Mouse (Mus musculus): ENCODE data around the gene Zfp831. TPM values are rescaled to one million over a fixed set of nuclear protein-coding genes. Genes with fewer than 3 reads are reported as not detected.

The Zfp831 gene
- total RNA-seq, 2 experiments from 2014 or later: 23.0 to 23.1 TPM

DNA sequence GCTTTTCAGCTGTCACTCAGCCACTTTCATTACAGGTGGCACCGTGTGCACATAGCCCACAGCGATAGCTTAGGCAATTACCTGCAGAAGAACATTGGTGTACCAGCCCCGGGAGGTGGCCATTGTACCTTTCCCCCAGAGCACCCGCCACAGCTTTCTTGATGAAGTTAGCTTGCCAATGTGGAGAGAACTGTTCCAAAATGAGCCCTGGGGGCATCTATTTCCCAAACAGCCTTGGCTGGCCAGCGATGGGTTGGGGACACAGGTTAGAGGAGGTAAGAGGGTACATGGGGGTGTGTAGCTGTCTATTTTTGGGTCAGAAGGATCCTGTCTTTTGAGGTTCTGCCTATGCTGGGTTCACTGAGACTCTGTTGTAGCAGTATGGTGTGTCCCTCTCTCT is 33.4 kb upstream of the Zfp831 start:
- no peak overlapping the region for H3K4me3 ChIP-seq
- no peak overlapping the region for H3K27ac ChIP-seq
- no peak for DNase-seq (ENCODE audit: low spot score in 2 of 2)
- TF ChIP-seq CTCF (conservative IDR thresholded peaks at IDR 0.05): no peak

DNA sequence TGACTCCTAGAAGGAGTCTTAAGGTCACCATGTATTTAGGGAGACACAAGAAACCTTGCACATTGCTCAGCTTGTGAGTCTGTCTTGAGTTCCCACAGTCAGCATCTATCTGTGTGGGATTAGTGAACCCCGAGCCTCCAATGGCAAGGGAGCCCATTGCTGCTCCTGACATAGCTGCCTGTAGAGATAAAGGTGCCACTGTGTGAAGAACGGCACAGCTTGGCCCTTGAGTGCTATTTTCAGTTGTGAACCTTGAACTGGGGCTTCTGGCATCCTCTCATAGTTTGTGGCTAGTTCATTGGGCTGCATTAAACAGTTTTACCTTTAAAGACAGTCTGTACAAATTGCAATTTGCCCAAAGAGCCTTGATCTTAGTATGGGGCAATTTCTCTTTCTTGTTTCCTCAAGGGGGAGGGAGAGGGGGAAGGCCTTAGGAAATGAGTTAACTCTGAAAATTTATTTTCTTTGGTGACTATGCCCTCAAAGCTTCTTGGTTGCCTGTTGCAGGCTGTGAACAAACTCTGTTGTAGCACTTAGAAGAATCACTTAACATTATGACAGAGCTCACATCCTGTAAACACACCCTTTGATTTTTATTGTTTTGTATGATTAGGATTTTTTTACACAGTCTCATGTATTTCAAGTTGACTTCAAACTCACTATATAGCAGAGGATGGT is 30.8 kb upstream of the Zfp831 start:
- Histone ChIP-seq H3K27ac (no peak overlapping the region), H3K4me3 (no peak overlapping the region)
- no peak for TF ChIP-seq CTCF (conservative IDR thresholded peaks at IDR 0.05)
- no peak for DNase-seq (ENCODE audit: low spot score in 2 of 2)

DNA sequence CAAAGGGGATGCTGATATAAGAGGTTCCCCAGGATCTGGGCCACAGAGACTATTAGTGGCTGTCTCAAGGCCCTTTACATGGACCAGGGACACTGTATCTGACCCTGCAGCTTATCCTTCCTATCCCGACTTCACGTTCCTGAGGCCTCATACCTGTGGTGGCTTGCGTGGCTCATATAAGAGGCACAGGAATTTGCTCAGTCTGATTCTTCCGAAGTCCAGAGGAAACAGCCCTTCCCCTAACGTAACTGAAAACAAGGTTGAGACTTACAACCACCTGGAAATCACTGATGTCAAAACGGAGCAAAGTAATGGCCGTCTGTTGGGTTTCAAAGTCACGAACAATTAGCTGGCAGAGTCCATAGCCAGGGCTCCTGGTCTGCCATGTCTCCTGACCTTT is 30.1 kb upstream of the Zfp831 start:
- no peak for TF ChIP-seq CTCF (conservative IDR thresholded peaks at IDR 0.05)
- no peak for DNase-seq (ENCODE audit: low spot score in 2 of 2)

DNA sequence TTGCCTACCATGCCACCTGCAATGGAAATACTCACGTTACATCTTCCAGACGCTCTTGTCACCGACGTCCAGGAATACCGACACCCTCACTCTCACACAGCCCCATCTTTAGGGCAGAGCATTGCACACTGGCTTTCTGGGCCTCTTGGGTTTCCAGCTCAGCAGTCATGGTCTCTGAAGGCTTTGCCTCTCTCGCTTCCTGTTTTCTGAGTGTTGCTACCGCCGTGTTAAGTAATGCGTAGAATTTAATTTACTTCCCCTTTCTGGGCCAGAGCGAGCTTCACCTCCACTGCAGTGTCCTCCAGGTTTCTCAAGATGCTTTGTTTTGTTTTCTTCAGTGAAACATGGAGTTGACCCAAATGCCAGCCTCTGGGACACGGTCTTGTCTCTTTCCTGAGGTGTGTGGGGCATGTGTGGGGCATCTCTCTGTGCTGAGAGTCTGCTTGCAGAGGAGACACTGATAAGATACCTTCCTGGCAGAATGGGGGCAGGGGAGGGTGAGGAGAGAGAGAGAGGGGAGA is 29.4 kb upstream of the Zfp831 start:
- DNase-seq (ENCODE audit: low spot score in 2 of 2): no peak
- no peak overlapping the region for H3K4me3 ChIP-seq
- no peak for TF ChIP-seq CTCF (conservative IDR thresholded peaks at IDR 0.05)

More for the DNA sequence above, 30.1 kb upstream of the Zfp831 start:
- H3K27ac ChIP-seq: no peak overlapping the region
- H3K4me3 ChIP-seq: no peak overlapping the region

GRCm38 (mm10) chr2:174621881-174622280 is 21.5 kb upstream of the Zfp831 start:
- Histone ChIP-seq H3K4me3 (no peak overlapping the region), H3K27ac (no peak overlapping the region)
- no peak for TF ChIP-seq CTCF (conservative IDR thresholded peaks at IDR 0.05)
- DNase-seq (ENCODE audit: low spot score in 2 of 2): no peak

More for the DNA sequence above, 29.4 kb upstream of the Zfp831 start:
- H3K27ac ChIP-seq: no peak overlapping the region

GRCm38 (mm10) chr2:174624430-174624829 is 18.9 kb upstream of the Zfp831 start:
- Histone ChIP-seq H3K4me3 (no peak overlapping the region), H3K27ac (no peak overlapping the region)
- no peak for TF ChIP-seq CTCF (conservative IDR thresholded peaks at IDR 0.05)
- no peak for DNase-seq (ENCODE audit: low spot score in 2 of 2)

DNA sequence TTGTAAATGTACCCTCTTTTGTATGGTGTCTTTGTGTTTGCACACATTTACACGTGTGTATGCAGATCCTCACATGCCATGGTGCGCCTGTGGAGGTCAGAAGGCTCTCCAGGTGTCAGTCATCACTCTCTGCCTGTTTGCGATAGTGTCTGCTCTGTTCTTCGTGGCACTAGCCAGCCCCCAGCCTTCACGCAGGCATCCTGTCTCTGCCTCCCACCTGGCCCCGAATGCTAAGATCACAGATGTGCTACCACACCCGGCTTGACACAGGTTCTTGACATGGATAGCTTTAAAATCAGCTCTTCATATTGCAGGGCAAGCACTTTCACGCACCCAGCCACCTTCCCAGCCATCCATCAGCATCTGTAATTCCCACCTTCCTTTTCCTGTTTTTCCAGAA is 16.3 kb upstream of the Zfp831 start:
- no peak for DNase-seq (ENCODE audit: low spot score in 2 of 2)
- Histone ChIP-seq H3K27ac (no peak overlapping the region), H3K4me3 (no peak overlapping the region)
- no peak for TF ChIP-seq CTCF (conservative IDR thresholded peaks at IDR 0.05)

- Histone ChIP-seq H3K27ac (no peak overlapping the region), H3K4me3 (no peak overlapping the region)
- no peak for TF ChIP-seq CTCF (conservative IDR thresholded peaks at IDR 0.05)
- no peak for DNase-seq (ENCODE audit: low spot score in 2 of 2)
These were observed 14.0 kb upstream of the Zfp831 start for GRCm38 (mm10) chr2:174629299-174629850.

- no peak for DNase-seq (ENCODE audit: low spot score in 2 of 2)
- TF ChIP-seq CTCF (conservative IDR thresholded peaks at IDR 0.05): no peak
- Histone ChIP-seq H3K4me3 (no peak overlapping the region), H3K27ac (peak overlapping the region; percentile 10; the same call in 1 of the 2 replicates)
These were observed 6.6 kb upstream of the Zfp831 start for GRCm38 (mm10) chr2:174636750-174637149.

DNA sequence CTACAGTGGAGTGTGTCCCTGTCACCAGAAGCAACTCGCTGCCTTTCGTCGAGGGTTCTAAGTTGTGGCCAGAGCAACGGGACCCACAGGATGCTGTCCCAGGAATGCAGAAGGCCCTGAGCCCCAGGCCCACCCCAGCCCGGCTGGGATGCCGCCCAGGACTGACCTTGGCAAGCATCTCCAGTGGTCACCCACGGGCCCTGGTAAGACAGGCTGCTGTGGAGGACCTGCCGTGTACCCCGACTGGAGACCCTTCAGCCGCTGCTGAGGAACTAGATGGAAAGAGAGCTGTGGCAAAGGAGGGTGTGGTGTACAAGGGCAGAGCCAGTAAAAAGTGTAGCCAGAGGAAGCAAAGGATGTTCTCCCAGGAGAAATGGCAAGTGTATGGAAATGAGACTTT is 1.6 kb downstream of the Zfp831 start:
- no peak for TF ChIP-seq CTCF (conservative IDR thresholded peaks at IDR 0.05)
- Histone ChIP-seq H3K4me3 (no peak overlapping the region), H3K27ac (no peak overlapping the region)
- no peak for DNase-seq (ENCODE audit: low spot score in 2 of 2)

DNA sequence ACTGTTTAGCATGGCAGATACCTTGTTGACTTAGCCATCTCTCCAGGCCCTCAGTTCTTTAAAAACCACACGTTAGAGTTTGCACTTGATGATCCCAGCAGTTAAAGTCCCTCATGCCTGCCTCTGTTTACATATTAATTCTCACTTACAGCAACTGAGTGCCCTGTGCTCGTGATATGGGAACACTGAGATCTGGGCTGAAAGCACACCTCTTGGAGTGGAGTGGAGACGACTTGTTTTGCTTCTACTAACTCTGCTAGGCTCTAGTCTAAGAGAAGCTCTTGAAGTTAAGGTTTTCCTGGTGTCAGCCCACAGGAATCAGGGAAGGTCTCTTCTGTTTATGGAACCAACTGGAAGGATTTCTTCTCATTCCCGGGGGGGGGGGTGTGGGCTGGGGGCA is 9.5 kb downstream of the Zfp831 start:
- no peak for TF ChIP-seq CTCF (conservative IDR thresholded peaks at IDR 0.05)
- no peak for DNase-seq (ENCODE audit: low spot score in 2 of 2)
- H3K27ac ChIP-seq: no peak overlapping the region
- no peak overlapping the region for H3K4me3 ChIP-seq

DNA sequence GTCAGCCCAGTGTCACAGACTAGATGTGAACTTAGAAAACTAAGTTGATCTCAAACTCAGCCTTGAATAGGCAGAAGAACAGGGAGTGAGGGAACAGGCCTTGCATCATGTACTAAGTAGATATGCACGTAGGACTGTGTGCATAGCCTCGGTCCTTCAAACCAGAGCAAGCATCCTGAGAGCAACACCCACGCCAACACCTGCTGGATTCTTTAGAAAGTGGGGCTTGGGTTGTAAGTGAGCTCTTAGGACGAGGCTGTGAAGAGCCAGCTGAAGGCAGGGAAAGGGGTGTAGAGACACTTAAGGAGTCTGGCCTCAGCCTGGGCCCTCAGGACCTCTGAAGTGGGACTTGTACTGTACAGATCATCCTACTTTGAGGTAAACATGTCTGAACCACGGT is 12.0 kb downstream of the Zfp831 start:
- no peak for TF ChIP-seq CTCF (conservative IDR thresholded peaks at IDR 0.05)

DNA sequence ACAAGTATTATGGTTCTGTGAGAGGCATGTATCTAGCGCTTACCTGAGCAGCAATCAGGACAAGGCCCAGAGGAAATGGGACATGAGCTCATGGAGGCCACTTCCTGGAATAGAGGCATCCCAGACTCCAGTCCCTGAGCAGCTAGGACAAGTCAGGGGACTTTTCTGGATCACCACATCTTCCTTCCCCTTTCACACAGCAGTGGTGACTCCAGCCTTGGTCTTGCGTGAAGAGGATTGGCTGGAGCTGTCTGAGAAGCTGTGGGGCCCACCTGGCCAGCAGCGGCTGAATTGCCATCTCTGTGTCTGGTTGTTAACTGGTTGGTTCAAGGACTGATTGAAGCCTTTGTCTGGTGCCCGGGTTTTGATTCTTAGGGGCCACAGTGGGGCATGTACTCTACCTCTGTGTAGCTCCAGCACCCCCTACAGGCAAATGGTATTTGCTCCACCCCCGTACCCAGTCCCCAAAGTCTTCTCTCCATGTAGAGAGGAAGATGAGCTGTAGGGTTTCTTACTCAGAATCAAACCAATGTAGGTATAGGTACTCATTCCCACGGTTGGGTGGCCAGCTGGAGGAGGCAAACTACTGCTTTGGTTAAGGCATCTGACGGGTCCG is 15.0 kb downstream of the Zfp831 start:
- peak; percentile 65 for TF ChIP-seq CTCF (conservative IDR thresholded peaks at IDR 0.05)
- DNase-seq (ENCODE audit: low spot score in 2 of 2): no peak
- Histone ChIP-seq H3K4me3 (no peak overlapping the region), H3K27ac (no peak overlapping the region)

More for the DNA sequence above, 12.0 kb downstream of the Zfp831 start:
- H3K4me3 ChIP-seq: no peak overlapping the region
- no peak overlapping the region for H3K27ac ChIP-seq
- no peak for DNase-seq (ENCODE audit: low spot score in 2 of 2)
